Mouse (Mus musculus): ENCODE measurements around the gene Cd28. TPM values are rescaled to one million over a fixed set of nuclear protein-coding genes. Genes with fewer than 3 reads are reported as not detected.

The Cd28 gene
- polyA plus RNA-seq, 1 experiment from 2014 or later = 0.24 TPM

DNA sequence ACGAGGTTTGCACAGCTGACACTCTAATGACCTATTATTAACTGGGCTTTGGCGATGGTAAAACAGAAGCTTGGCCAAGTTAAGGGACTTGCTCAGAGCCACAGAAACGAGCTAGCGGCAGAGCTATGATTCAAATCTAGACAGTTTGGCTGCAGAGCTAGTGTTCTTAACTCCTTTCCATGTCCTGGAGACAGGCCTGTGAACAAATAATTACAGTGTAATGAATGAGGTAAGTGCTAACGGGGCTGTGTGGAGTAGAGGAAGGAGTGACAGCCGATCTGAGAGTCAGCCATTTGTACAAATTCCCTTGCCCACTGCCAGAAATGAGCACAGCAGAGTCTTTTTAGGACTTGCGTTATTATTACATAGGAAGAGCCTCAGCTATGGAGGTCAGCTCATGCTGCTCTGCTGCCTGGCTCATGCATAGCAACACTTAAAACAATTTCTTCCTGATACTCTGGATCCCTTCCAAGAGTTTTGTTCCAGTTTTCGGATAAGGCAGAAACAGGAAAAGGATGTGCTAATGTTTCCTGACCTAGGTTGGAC lies 876 bp upstream of the Cd28 start:
- Histone ChIP-seq H3K4me2 (replicated peaks; ENCODE audit: low read depth, low read length) (no peak overlapping the region), H3K36me3 (ENCODE audit: insufficient read depth, low read length) (no peaks in the 10 kb centered on the region), H3K27me3 (ENCODE audit: insufficient read depth, low read length) (no peaks in the 10 kb centered on the region), H3K27ac (ENCODE audit: low read length) (peak overlapping the region; percentile 74), H3K4me3 (ENCODE audit: low read length) (no peak overlapping the region), H3K9ac (replicated peaks; ENCODE audit: low read length) (no peak overlapping the region), H3K4me1 (ENCODE audit: insufficient read depth, low read length) (no peaks in the 10 kb centered on the region), H3K9me3 (ENCODE audit: low read length) (no peaks in the 10 kb centered on the region)
- ATAC-seq (ENCODE audit: low FRiP score, low TSS enrichment) = no peak
- WGBS = 39% methylated on average over 8 of the region's 8 CpGs

DNA sequence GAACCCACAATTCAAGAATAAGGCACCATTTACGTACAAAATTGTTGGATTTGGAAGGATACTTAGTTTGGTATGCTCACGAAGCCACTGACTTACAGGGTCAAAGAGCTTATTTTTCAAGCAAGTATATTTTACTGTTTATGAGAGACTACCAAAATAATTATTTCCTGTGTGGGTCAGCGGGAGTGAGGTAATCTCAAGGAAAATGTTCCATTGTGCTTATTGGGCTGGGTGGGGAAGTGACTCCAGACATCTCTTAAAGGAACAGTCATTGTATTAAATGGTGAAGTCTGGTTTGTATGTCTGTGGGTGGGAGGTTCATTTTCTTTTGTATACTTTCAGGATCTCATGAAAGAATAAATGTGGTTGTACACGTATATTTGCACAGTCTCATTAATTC lies 2.0 kb downstream of the Cd28 start:
- Histone ChIP-seq H3K36me3 (ENCODE audit: insufficient read depth, low read length) (no peaks in the 10 kb centered on the region), H3K27me3 (ENCODE audit: insufficient read depth, low read length) (no peaks in the 10 kb centered on the region), H3K4me3 (ENCODE audit: low read length) (no peak overlapping the region), H3K9me3 (ENCODE audit: low read length) (no peaks in the 10 kb centered on the region), H3K4me2 (replicated peaks; ENCODE audit: low read depth, low read length) (no peak overlapping the region), H3K4me1 (ENCODE audit: insufficient read depth, low read length) (no peaks in the 10 kb centered on the region), H3K27ac (ENCODE audit: low read length) (peak overlapping the region; percentile 73), H3K9ac (replicated peaks; ENCODE audit: low read length) (no peak overlapping the region)
- WGBS = 65% methylated on average over 4 of the region's 4 CpGs
- ATAC-seq (ENCODE audit: low FRiP score, low TSS enrichment) = no peak

DNA sequence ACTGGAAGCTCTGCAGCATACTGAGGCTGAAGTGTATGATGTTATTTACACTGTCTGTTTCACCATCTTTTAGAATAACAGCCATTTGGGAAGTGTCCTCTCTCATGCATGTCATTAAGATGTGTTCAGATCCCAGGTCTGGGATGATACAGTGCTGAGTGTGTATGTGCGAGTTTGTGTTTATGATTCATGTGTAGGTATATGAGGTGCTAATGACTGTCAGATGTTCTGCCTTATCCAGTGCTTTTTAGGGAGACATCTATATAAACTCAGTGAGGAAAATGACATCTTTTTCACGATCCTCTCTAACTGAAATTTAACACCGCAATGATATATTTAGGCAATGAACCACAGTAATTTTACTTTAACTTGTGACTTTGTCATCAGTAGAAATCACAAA lies 7.0 kb downstream of the Cd28 start:
- no peak overlapping the region for H3K4me3 ChIP-seq (ENCODE audit: low read length)
- H3K27ac ChIP-seq (ENCODE audit: low read length) = no peak overlapping the region
- H3K27me3 ChIP-seq (ENCODE audit: insufficient read depth, low read length) = no peaks in the 10 kb centered on the region
- H3K36me3 ChIP-seq (ENCODE audit: insufficient read depth, low read length) = no peaks in the 10 kb centered on the region
- no peaks in the 10 kb centered on the region for H3K4me1 ChIP-seq (ENCODE audit: insufficient read depth, low read length)
- no peaks in the 10 kb centered on the region for H3K9me3 ChIP-seq (ENCODE audit: low read length)
- H3K4me2 ChIP-seq (replicated peaks; ENCODE audit: low read depth, low read length) = no peak overlapping the region
- ATAC-seq (ENCODE audit: low FRiP score, low TSS enrichment) = no peak
- WGBS = 82% methylated on average over 3 of the region's 3 CpGs
- no peak overlapping the region for H3K9ac ChIP-seq (replicated peaks; ENCODE audit: low read length)

DNA sequence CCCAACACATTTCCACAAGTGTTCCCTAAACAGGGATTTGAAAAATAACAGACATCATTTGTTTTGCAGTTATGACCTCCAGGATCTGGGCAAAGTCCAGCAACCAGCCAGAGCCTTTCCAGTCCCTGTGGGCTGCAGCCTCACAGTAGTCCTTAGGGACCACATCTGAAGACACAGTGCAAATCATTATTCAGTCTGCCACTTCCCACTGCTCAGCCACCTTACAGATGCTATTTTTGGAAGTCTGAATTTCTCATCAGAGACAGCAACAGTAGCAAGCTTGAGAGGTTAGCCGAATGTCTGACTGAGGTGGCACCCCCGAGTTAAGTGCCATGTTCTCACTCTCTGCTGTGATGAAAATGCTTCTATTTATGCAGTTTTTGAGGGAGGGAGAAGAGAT lies 15.3 kb downstream of the Cd28 start:
- H3K4me1 ChIP-seq (ENCODE audit: insufficient read depth, low read length) = peaks cover 11% of the 10 kb centered on the region
- H3K9ac ChIP-seq (replicated peaks; ENCODE audit: low read length) = no peak overlapping the region
- no peak overlapping the region for H3K4me3 ChIP-seq (ENCODE audit: low read length)
- no peak overlapping the region for H3K27ac ChIP-seq (ENCODE audit: low read length)
- ATAC-seq (ENCODE audit: low FRiP score, low TSS enrichment) = no peak
- 93% methylated on average over 2 of the region's 2 CpGs for WGBS
- no peaks in the 10 kb centered on the region for H3K27me3 ChIP-seq (ENCODE audit: insufficient read depth, low read length)
- H3K9me3 ChIP-seq (ENCODE audit: low read length) = peaks cover 3% of the 10 kb centered on the region; the same call in 1 of the 2 replicates
- no peak overlapping the region for H3K4me2 ChIP-seq (replicated peaks; ENCODE audit: low read depth, low read length)
- no peaks in the 10 kb centered on the region for H3K36me3 ChIP-seq (ENCODE audit: insufficient read depth, low read length)

DNA sequence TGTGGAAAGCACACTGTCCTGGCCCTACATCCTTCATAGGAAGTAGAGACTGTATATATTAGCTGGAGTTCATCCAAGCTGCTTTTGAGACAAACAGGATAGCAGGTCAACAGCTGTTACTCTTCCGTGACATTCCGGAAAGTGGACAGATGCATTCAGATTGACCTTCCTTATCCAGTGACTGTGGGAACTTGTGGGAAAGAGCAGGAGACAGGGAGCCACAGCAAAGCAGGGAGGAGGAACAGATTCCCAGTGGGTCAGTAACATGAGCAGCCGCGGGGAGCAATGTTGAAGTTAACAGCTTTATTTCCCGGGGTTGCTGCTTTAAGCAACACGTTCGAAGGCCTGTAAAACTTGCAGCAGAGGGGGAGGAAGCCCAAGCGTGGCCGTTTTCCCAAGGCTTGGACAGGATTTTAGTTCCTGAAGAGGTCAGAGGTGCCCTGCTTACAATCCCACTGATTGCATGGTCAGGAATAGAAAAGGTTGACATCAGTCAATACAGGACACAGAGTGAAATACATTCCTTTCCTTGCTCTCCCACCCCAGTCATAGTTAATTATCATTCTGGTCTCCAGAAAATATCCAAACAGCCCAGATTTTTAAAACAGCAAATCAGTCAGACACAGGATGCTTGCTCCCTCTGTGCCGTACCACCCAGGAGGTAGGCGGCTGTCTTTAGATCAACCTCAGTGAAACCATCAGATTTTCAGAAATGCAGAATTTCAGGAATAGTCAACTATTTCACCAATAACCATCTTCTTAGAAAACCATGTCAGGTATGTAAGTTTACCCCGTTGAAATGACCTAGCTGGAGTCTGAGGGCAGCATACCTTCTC lies 18.7 kb downstream of the Cd28 start:
- Histone ChIP-seq H3K9ac (replicated peaks; ENCODE audit: low read length) (no peak overlapping the region), H3K9me3 (ENCODE audit: low read length) (peaks cover 3% of the 10 kb centered on the region; the same call in 1 of the 2 replicates), H3K4me3 (ENCODE audit: low read length) (no peak overlapping the region), H3K4me1 (ENCODE audit: insufficient read depth, low read length) (peaks cover 11% of the 10 kb centered on the region), H3K27me3 (ENCODE audit: insufficient read depth, low read length) (no peaks in the 10 kb centered on the region), H3K27ac (ENCODE audit: low read length) (peak overlapping the region; percentile 71), H3K36me3 (ENCODE audit: insufficient read depth, low read length) (no peaks in the 10 kb centered on the region), H3K4me2 (replicated peaks; ENCODE audit: low read depth, low read length) (no peak overlapping the region)
- 16% methylated on average over 12 of the region's 12 CpGs for WGBS
- ATAC-seq (ENCODE audit: low FRiP score, low TSS enrichment) = peak; percentile 95

DNA sequence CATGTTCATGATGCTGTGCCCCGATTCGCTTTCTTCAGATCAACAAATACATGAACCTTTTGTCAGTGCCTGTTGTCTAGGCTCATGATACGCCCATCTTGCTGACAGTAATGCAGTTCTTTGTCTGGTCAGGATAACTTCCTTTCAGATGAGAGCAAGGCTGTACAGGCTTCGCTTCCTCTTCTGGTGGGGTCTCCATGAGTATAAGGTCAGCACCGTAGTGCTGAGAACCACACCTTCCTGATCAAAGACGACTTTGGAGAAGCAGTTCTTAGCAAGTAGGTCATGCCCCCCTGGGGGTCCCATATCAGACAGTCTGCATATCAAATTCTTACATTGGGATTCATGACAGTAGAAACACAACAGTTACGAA lies 19.3 kb downstream of the Cd28 start:
- Histone ChIP-seq H3K36me3 (ENCODE audit: insufficient read depth, low read length) (no peaks in the 10 kb centered on the region), H3K27ac (ENCODE audit: low read length) (peak overlapping the region; percentile 71), H3K4me3 (ENCODE audit: low read length) (no peak overlapping the region), H3K4me2 (replicated peaks; ENCODE audit: low read depth, low read length) (no peak overlapping the region), H3K4me1 (ENCODE audit: insufficient read depth, low read length) (peaks cover 11% of the 10 kb centered on the region), H3K9me3 (ENCODE audit: low read length) (peaks cover 3% of the 10 kb centered on the region; the same call in 1 of the 2 replicates), H3K27me3 (ENCODE audit: insufficient read depth, low read length) (no peaks in the 10 kb centered on the region), H3K9ac (replicated peaks; ENCODE audit: low read length) (no peak overlapping the region)
- WGBS = 51% methylated on average over 7 of the region's 7 CpGs
- no peak for ATAC-seq (ENCODE audit: low FRiP score, low TSS enrichment)

DNA sequence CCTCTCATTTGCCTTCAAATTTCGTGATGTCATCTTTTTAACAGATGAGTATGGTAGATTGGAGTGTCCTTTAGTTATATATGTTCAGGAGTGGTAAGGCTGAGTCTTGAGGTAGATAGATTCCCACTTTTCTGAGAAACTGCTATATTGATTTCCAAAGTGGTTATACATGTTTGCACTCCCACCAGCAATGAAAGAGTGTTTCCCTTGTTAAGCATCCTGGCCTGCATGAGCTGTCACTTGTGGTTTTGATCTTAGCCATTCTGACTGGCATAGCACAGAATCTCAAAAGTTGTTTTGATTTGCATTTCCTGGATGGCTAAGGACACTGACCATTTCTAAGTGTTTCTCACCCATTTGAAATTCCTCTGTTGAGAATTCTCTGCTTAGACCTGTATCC lies 27.7 kb downstream of the Cd28 start:
- Histone ChIP-seq H3K9ac (replicated peaks; ENCODE audit: low read length) (no peak overlapping the region), H3K4me2 (replicated peaks; ENCODE audit: low read depth, low read length) (no peak overlapping the region), H3K9me3 (ENCODE audit: low read length) (no peaks in the 10 kb centered on the region)

DNA sequence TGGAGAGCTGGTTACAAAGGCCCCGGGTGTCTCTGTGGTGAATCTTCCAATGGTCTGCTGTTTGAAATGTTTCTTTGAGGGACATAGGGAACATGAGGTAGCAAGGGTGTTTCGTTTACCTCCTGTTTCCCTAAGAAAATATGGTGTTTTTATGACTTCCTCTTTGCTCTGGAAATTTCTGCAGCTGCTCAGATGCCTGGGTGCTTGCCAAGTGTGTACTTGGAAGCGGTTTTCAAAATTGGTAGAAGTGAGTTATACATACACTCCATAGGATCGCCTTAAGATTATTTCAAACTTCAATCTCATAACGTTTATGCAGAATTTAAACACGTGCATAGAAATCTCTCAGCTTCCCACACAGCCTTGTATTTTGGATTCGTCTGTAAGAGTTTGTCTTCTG lies 29.1 kb downstream of the Cd28 start:
- Histone ChIP-seq H3K27me3 (ENCODE audit: insufficient read depth, low read length) (no peaks in the 10 kb centered on the region), H3K9me3 (ENCODE audit: low read length) (no peaks in the 10 kb centered on the region), H3K36me3 (ENCODE audit: insufficient read depth, low read length) (no peaks in the 10 kb centered on the region), H3K4me1 (ENCODE audit: insufficient read depth, low read length) (peaks cover 10% of the 10 kb centered on the region), H3K4me2 (replicated peaks; ENCODE audit: low read depth, low read length) (no peak overlapping the region), H3K9ac (replicated peaks; ENCODE audit: low read length) (no peak overlapping the region), H3K4me3 (ENCODE audit: low read length) (no peak overlapping the region), H3K27ac (ENCODE audit: low read length) (peak overlapping the region; percentile 60)
- 57% methylated on average over 7 of the region's 7 CpGs for WGBS
- no peak for ATAC-seq (ENCODE audit: low FRiP score, low TSS enrichment)

More for the DNA sequence above, 27.7 kb downstream of the Cd28 start:
- H3K36me3 ChIP-seq (ENCODE audit: insufficient read depth, low read length) = no peaks in the 10 kb centered on the region
- peaks cover 7% of the 10 kb centered on the region for H3K4me1 ChIP-seq (ENCODE audit: insufficient read depth, low read length)
- ATAC-seq (ENCODE audit: low FRiP score, low TSS enrichment) = no peak
- H3K27ac ChIP-seq (ENCODE audit: low read length) = no peak overlapping the region
- 90% methylated on average over 1 of the region's 1 CpGs for WGBS
- no peak overlapping the region for H3K4me3 ChIP-seq (ENCODE audit: low read length)
- H3K27me3 ChIP-seq (ENCODE audit: insufficient read depth, low read length) = no peaks in the 10 kb centered on the region

DNA sequence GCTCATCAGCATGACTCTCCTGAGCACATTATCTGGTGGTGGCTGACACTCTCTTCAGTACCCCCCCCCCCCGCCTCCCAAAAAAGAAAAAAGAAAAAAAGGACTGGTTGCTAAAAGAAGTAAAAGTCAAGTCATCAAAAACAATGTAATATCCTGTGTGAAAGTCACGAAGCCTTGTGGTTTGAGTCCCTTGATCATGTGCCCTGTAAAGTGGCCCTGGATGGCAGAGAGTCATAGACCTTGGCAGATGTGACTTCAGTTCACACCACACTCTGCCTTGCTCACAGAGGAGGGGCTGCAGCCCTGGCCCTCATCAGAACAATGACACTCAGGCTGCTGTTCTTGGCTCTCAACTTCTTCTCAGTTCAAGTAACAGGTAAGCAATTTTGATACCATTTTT lies 29.6 kb downstream of the Cd28 start:
- 0 out of 2 replicates have a peak overlapping the region, but pooled peaks have one; percentile 24 for H3K27ac ChIP-seq (ENCODE audit: low read length)
- no peak for ATAC-seq (ENCODE audit: low FRiP score, low TSS enrichment)
- no peaks in the 10 kb centered on the region for H3K27me3 ChIP-seq (ENCODE audit: insufficient read depth, low read length)
- H3K9ac ChIP-seq (replicated peaks; ENCODE audit: low read length) = no peak overlapping the region
- no peak overlapping the region for H3K4me3 ChIP-seq (ENCODE audit: low read length)
- no peaks in the 10 kb centered on the region for H3K9me3 ChIP-seq (ENCODE audit: low read length)
- no peak overlapping the region for H3K4me2 ChIP-seq (replicated peaks; ENCODE audit: low read depth, low read length)
- no peaks in the 10 kb centered on the region for H3K36me3 ChIP-seq (ENCODE audit: insufficient read depth, low read length)
- 44% methylated on average over 2 of the region's 2 CpGs for WGBS
- peaks cover 10% of the 10 kb centered on the region for H3K4me1 ChIP-seq (ENCODE audit: insufficient read depth, low read length)

DNA sequence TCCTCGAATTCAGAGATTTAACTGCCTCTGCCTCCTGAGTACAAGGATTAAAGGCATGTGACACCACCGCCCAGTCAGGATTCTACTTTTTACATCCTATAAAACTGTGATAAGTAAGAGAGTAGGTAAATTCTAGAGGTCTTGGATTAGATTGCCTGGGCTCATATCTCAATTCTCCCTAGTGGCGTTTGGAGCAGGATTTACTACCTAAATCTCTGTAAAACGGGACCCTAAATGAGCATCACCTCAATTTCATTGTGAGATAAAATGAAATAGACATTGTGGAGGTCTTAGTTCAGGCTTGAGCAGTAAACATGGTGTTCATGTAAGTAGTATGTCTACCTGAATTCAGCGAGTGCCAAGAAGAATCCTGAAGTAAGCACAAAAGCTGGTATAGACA lies 30.3 kb downstream of the Cd28 start:
- Histone ChIP-seq H3K9me3 (ENCODE audit: low read length) (no peaks in the 10 kb centered on the region), H3K9ac (replicated peaks; ENCODE audit: low read length) (no peak overlapping the region), H3K36me3 (ENCODE audit: insufficient read depth, low read length) (no peaks in the 10 kb centered on the region), H3K4me2 (replicated peaks; ENCODE audit: low read depth, low read length) (no peak overlapping the region), H3K27ac (ENCODE audit: low read length) (no peak overlapping the region), H3K4me3 (ENCODE audit: low read length) (no peak overlapping the region), H3K4me1 (ENCODE audit: insufficient read depth, low read length) (peaks cover 10% of the 10 kb centered on the region), H3K27me3 (ENCODE audit: insufficient read depth, low read length) (no peaks in the 10 kb centered on the region)
- WGBS = 78% methylated on average over 5 of the region's 5 CpGs
- ATAC-seq (ENCODE audit: low FRiP score, low TSS enrichment) = no peak

Measured in kidney, embryonic 16.5 days (tissue).